Mouse (Mus musculus) skeletal muscle tissue, adult 2 months (tissue): Measurements from ENCODE around the gene Rarg.
A peak's percentile ranks its signal among the peaks of the same experiment; 100 is the strongest.

Source experiments
- DNase-seq: peaks from one replicate; pipeline ENCODE4 v3.0.0-alpha.2; 2012; ENCODE audit warnings: low read depth, low spot score

Gene Rarg

GRCm38 (mm10) chr15:102257202-102258075, at the start of gene Rarg:
Gene Rarg (minus strand): TSS chr15:102257517.
- DNase-seq: no peak

GRCm38 (mm10) chr15:102302542-102302941, 45.2 kb upstream of the Rarg start:
- no peak for DNase-seq

- no peak for DNase-seq
Measured at GRCm38 (mm10) chr15:102296368-102297006, 39.2 kb upstream of the Rarg start.

- DNase-seq: peak; percentile 80
Measured at GRCm38 (mm10) chr15:102295633-102296367, 38.5 kb upstream of the Rarg start, which contains the start of gene Espl1. Gene Espl1 (plus strand): TSS chr15:102296266.

GRCm38 (mm10) chr15:102287395-102287794, 30.1 kb upstream of the Rarg start:
- no peak for DNase-seq

GRCm38 (mm10) chr15:102283648-102284047, 26.3 kb upstream of the Rarg start:
- no peak for DNase-seq

- DNase-seq: no peak
Measured at GRCm38 (mm10) chr15:102282463-102283292, 25.4 kb upstream of the Rarg start.

- no peak for DNase-seq
Measured at GRCm38 (mm10) chr15:102280623-102281022, 23.3 kb upstream of the Rarg start.

GRCm38 (mm10) chr15:102279783-102280520, 22.6 kb upstream of the Rarg start:
- DNase-seq: no peak

- DNase-seq: peak; percentile 89
Measured at GRCm38 (mm10) chr15:102279092-102279782, 21.9 kb upstream of the Rarg start, which contains the start of gene Mfsd5. Gene Mfsd5 (plus strand): TSS chr15:102279454.

- DNase-seq: no peak
Measured at GRCm38 (mm10) chr15:102278726-102279091, 21.4 kb upstream of the Rarg start.

- no peak for DNase-seq
Measured at GRCm38 (mm10) chr15:102273982-102274716, 16.8 kb upstream of the Rarg start.

- DNase-seq: no peak
Measured at GRCm38 (mm10) chr15:102271441-102271840, 14.1 kb upstream of the Rarg start.

GRCm38 (mm10) chr15:102270274-102270960, 13.1 kb upstream of the Rarg start, which contains the start of gene Gm9918:
Gene Gm9918 (plus strand): TSS chr15:102270563.
- DNase-seq: no peak

- DNase-seq: no peak
Measured at GRCm38 (mm10) chr15:102265548-102265947, 8.2 kb upstream of the Rarg start.

- no peak for DNase-seq
Measured at GRCm38 (mm10) chr15:102263037-102263436, 5.7 kb upstream of the Rarg start.

- DNase-seq: no peak
Measured at GRCm38 (mm10) chr15:102262582-102262981, 5.3 kb upstream of the Rarg start.

GRCm38 (mm10) chr15:102258581-102259253, 1.4 kb upstream of the Rarg start:
- no peak for DNase-seq
